Mouse (Mus musculus) liver, adult 2 months (tissue): Measurements from ENCODE around the gene Nucb2.

Experiments
- CTCF ChIP-seq: fragments of 200-500 bp; IDR thresholded peaks from 2 replicates; pipeline ENCODE4 v1.5.1; 2011; ENCODE audit warnings: low read depth, low read length, control low read depth
- POLR2A ChIP-seq: fragments of 200-500 bp; IDR thresholded peaks from 2 replicates; pipeline ENCODE4 v1.6.1; 2011; ENCODE audit warnings: low read length, control low read depth; ENCODE audit not compliant: insufficient read depth; ENCODE audit errors: extremely low read depth

GRCm38 (mm10) chr7:116514030-116514429 is 9.9 kb downstream of the Nucb2 start:
- TF ChIP-seq POLR2A (no peak), CTCF (no peak)
